Mouse (Mus musculus) lung, adult 2 months (tissue): Measurements from ENCODE around the gene Cript.

Experiments used
- CTCF ChIP-seq: fragments of 200-500 bp; IDR thresholded peaks from 2 replicates; pipeline ENCODE4 v1.5.1; 2011; ENCODE audit warnings: mild to moderate bottlenecking, low read length, control low read depth; ENCODE audit not compliant: insufficient read depth
- POLR2A ChIP-seq: fragments of 200-500 bp; IDR thresholded peaks from 2 replicates; pipeline ENCODE4 v1.6.1; 2011; ENCODE audit warnings: low read depth, mild to moderate bottlenecking, control low read depth, low read length, borderline replicate concordance; ENCODE audit errors: extremely low read depth

DNA sequence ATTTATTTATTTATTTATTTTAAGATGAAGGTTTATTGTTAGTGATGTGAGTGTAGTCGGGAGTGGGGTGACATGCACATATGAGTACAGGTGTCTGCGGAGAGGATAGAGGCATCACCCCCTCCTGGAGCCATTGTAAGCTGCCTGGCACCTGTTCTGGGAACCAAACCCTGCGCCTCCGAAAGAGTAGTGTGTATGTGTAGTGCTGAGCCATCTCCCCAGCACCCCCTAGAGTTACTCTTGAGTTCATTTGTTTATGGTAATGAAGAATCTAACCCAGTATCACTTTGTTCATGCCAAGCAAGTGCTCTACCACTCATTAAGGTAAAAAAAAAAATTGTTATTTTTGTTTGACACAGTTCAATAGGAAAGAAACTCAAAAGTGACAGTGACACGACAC, 37.2 kb upstream of the Cript start:
- TF ChIP-seq POLR2A: no peak
- TF ChIP-seq CTCF: no peak
